Mouse (Mus musculus) layer of hippocampus, postnatal 10 days (tissue): ENCODE measurements at regions not wholly inside any gene's neighbourhood (a gene's known extent, or its start where the extent isn't known, plus 50 kb on each side); places are given as distances from the start of the nearest gene placed in this dataset.

Experiments
- DNase-seq, 2 experiments: peaks; one replicate each; pipeline ENCODE4 v3.0.0; 2021; ENCODE audit warnings: low spot score in 2 of 2

DNA sequence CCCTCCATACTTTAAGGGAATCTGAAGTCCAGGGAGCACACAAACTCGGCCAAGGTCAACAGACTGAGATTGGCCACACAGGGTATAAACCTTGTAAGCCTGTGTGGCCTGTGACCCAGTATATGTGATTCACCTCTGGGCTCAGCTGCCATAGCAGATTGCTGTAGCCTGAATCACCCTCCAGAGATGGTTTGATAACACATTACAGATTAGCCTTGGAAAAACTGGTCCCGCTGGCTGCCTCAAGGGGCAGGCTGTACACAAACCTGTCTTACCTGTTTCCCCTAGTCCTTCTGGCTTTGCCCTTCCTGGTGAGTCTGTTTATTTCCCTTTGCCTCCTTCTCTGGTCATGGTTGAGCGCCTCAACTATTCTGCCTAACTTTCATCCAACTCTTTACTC lies 91.0 kb upstream of the Gm9972 start:
- no peak for DNase-seq

- no peak for DNase-seq
These were observed 85.7 kb upstream of the Gm9972 start for GRCm38 (mm10) chr11:42949823-42950222.

- DNase-seq = no peak
These were observed 81.4 kb upstream of the Gm9972 start for GRCm38 (mm10) chr11:42954169-42954568.

GRCm38 (mm10) chr11:42965732-42966131 lies 69.8 kb upstream of the Gm9972 start:
- DNase-seq = no peak

- DNase-seq = no peak
These were observed 57.3 kb upstream of the Gm9972 start for GRCm38 (mm10) chr11:42978245-42978644.
